Mouse (Mus musculus): ENCODE data around the gene Appbp2.

The Appbp2 gene

GRCm38 (mm10) chr11:85234990-85235841 is at the start of gene Appbp2:
Gene Appbp2 (minus strand): TSS chr11:85235130.
- DNase-seq, result peak; percentile 88

GRCm38 (mm10) chr11:85281219-85281878 is 46.4 kb upstream of the Appbp2 start:
- no peak for DNase-seq

- no peak for DNase-seq
These were observed 43.2 kb upstream of the Appbp2 start for GRCm38 (mm10) chr11:85278175-85278574.

- DNase-seq, result no peak
These were observed 42.7 kb upstream of the Appbp2 start for GRCm38 (mm10) chr11:85277609-85278008.

- DNase-seq, result no peak
These were observed 40.2 kb upstream of the Appbp2 start for GRCm38 (mm10) chr11:85275151-85275550.

GRCm38 (mm10) chr11:85273299-85273698 is 38.4 kb upstream of the Appbp2 start:
- no peak for DNase-seq

GRCm38 (mm10) chr11:85270631-85271030 is 35.7 kb upstream of the Appbp2 start:
- peak; percentile 35 for DNase-seq

- no peak for DNase-seq
These were observed 32.5 kb upstream of the Appbp2 start for GRCm38 (mm10) chr11:85267393-85267792.

- no peak for DNase-seq
These were observed 29.7 kb upstream of the Appbp2 start for GRCm38 (mm10) chr11:85264635-85265034.

- DNase-seq, result peak; percentile 76
These were observed 26.3 kb upstream of the Appbp2 start for GRCm38 (mm10) chr11:85261192-85261591.

GRCm38 (mm10) chr11:85258966-85259365 is 24.0 kb upstream of the Appbp2 start:
- DNase-seq, result no peak

GRCm38 (mm10) chr11:85255471-85256027 is 20.6 kb upstream of the Appbp2 start:
- DNase-seq, result no peak

- DNase-seq, result no peak
These were observed 18.7 kb upstream of the Appbp2 start for GRCm38 (mm10) chr11:85253641-85254040.

GRCm38 (mm10) chr11:85253006-85253405 is 18.1 kb upstream of the Appbp2 start:
- no peak for DNase-seq

GRCm38 (mm10) chr11:85251955-85252354 is 17.0 kb upstream of the Appbp2 start:
- no peak for DNase-seq

GRCm38 (mm10) chr11:85250467-85250866 is 15.5 kb upstream of the Appbp2 start:
- DNase-seq, result no peak

- DNase-seq, result no peak
These were observed 14.4 kb upstream of the Appbp2 start for GRCm38 (mm10) chr11:85249338-85249737.

GRCm38 (mm10) chr11:85248151-85248550 is 13.2 kb upstream of the Appbp2 start:
- DNase-seq, result no peak

GRCm38 (mm10) chr11:85241226-85241625 is 6.3 kb upstream of the Appbp2 start:
- DNase-seq, result no peak

GRCm38 (mm10) chr11:85240211-85240610 is 5.3 kb upstream of the Appbp2 start:
- no peak for DNase-seq

- peak; percentile 79 for DNase-seq
These were observed 454 bp downstream of the Appbp2 start for GRCm38 (mm10) chr11:85234363-85234989.

- no peak for DNase-seq
These were observed 1.2 kb downstream of the Appbp2 start for GRCm38 (mm10) chr11:85233676-85234210.

- no peak for DNase-seq
These were observed 11.7 kb downstream of the Appbp2 start for GRCm38 (mm10) chr11:85223248-85223647.

Data from cerebellum, adult 9-10 months (tissue).